Mouse (Mus musculus) heart, postnatal 10 days (tissue): ENCODE measurements around the gene Brinp2. TPM values are rescaled to one million over a fixed set of nuclear protein-coding genes. Genes with fewer than 3 reads are reported as not detected.

Source experiments
- DNase-seq, 2 experiments: peaks; one replicate each; pipeline ENCODE4 v3.0.0; 2021
- intact Hi-C: fragments of 180-260 bp; cut with DNase I; formaldehyde crosslinking; loops from one replicate; pipeline ENCODE4 v1.15.1; 2025
- total RNA-seq, 2 experiments: library from RNA; stranded (reverse); gene quantifications; 2 replicates each; pipeline ENCODE4 v1.2.3; 2021

Gene Brinp2
- total RNA-seq, 2 experiments from 2014 or later: 0.17 to 0.26 TPM

- intact Hi-C loops: no loop called here
These were observed 127.4 kb downstream of the Brinp2 start for GRCm38 (mm10) chr1:158228687-158229224.

DNA sequence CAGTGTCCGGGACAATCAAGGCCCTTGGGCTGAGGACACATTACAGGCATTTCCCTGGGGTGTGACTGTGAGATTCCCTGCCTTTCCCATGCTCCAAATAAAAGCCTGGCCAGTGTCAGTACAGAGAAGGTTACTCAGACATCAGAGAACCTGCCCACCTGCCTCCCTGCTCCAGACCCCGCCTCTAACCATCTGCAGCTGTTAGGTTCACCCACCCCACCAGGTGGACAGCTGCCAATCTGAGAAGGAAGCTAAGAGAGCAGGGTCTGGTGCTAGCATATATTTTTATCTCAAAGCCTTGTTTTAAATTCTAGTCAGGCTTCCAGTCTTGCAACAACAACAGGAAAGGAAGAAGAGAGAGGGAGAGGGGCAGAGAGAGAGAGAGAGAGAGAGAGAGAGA, 128.9 kb downstream of the Brinp2 start:
- no peak for DNase-seq
- intact Hi-C loops: no loop called here

More at GRCm38 (mm10) chr1:158228687-158229224, 127.4 kb downstream of the Brinp2 start:
- no peak for DNase-seq

- intact Hi-C loops: no loop called here
- no peak for DNase-seq
These were observed 129.4 kb downstream of the Brinp2 start for GRCm38 (mm10) chr1:158226689-158227088.

- no peak for DNase-seq
- intact Hi-C loops: no loop called here
These were observed 135.1 kb downstream of the Brinp2 start for GRCm38 (mm10) chr1:158221048-158221447.

DNA sequence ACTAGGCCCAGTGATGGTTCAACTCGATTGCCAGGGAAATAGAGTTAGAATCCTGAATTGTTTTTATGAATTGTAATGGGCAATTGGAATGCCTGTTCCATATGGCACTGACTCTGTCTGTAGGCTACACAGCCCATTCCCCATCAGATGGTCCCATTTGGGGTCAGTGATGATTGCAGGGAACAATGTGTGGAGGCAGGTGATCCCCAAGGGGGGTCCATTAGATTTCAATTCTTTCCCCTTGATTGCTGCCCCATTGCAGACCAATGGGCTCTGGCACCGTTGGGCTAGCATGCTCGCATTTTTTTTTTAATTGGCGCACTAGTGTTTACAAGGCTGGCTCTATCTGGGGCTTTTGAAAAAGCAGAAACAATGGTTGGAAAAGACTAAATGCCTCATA, 136.0 kb downstream of the Brinp2 start:
- intact Hi-C loops: no loop called here
- no peak for DNase-seq

DNA sequence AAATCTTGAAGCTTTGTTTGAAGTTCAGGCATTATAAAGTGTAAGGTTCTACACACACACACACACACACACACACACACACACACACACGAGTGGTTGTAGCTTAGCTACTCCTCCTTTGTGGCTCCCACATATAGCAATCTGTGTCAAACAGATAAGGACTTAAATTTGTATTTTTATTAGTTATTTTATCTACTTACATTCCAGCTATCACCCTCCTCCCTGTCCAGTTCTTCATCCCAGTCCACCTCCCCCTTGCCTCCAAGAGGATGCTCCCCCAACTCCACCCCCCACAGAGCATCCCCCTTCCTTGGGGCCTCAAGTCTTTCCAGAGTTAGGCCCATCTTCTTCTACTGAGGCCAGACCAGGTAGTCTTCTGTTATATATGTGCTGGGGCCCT, 137.4 kb downstream of the Brinp2 start:
- no peak for DNase-seq
- intact Hi-C loops: loop anchor here (10.0 kb wide), 1 partner anchor 436 kb away; no protein-coding TSS in a partner anchor

GRCm38 (mm10) chr1:158218294-158218693, 137.8 kb downstream of the Brinp2 start:
- DNase-seq: no peak
- intact Hi-C loops: loop anchor here (10.0 kb wide), 1 partner anchor 437 kb away; no protein-coding TSS in a partner anchor

DNA sequence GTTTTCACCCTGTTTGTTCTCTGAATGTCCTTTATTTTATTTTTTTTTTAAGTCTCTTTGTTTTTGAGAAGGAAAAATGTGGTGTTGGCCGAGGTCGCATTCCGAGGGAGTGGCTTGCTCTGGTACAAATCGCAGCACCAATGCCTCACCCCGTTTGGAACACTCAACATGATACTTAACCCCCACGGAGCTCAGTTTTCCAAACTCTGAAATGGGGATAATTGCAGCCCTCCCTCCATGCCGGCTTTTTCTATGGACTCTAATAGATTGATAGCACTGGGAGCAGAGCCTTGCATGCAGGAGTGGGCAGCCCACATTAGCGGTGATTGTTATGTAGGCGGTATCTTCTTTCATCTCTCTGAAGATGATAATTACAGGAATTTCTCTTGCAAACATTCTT, 140.5 kb downstream of the Brinp2 start:
- DNase-seq: no peak
- intact Hi-C loops: loop anchor here (10.0 kb wide), 1 partner anchor 439 kb away; no protein-coding TSS in a partner anchor

DNA sequence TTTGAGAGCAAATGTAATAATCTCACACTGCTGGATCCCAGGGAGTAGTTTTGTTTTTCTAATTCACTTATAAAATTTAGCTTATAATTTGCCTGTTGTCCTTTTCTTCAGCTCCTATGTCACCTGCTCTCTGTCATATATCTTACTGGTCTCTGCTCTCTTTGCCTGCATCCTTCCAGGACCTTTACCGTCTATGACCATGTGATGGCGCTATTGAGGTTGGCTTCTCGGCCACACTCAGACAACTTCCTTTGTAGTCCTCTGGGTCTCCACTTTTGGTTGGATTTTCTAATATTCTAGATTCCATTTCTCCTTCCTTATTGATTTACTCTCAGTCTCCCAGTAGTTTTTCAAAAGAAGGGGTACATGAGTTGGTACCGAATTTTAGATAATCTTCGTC, 141.4 kb downstream of the Brinp2 start:
- DNase-seq: peak in 1 of 2 experiments; percentile 4
- intact Hi-C loops: loop anchor here (10.0 kb wide), 1 partner anchor 440 kb away; no protein-coding TSS in a partner anchor

- intact Hi-C loops: loop anchor here (10.0 kb wide), 1 partner anchor 441 kb away; no protein-coding TSS in a partner anchor
- peak in 1 of 2 experiments; percentile 1 for DNase-seq
These were observed 142.4 kb downstream of the Brinp2 start for GRCm38 (mm10) chr1:158213736-158214135.

GRCm38 (mm10) chr1:158207620-158208019, 148.5 kb downstream of the Brinp2 start:
- no peak for DNase-seq
- intact Hi-C loops: no loop called here

GRCm38 (mm10) chr1:158202932-158203331, 153.2 kb downstream of the Brinp2 start:
- DNase-seq: no peak
- intact Hi-C loops: no loop called here

Other genes with a start within 250 kb of the Brinp2 start
- 1 to 10 TPM; 2.3 to 2.9 TPM for gene Astn1, start 5.9 kb upstream of the Brinp2 start, total RNA-seq